Mouse (Mus musculus) MEL (cell line): ENCODE results near the gene Zfp689.

Experiments used
- POLR2A ChIP-seq, 2 experiments: IDR thresholded peaks; 2 replicates each; pipeline ENCODE4 v1.6.1; 2011 to 2012; ENCODE audit warnings: low read length in 2 of 2, mild to moderate bottlenecking in 2 of 2, control low read depth in 1 of 2, improper control_type of control experiment in 1 of 2, low read depth in 1 of 2, moderate library complexity in 1 of 2; ENCODE audit not compliant: control insufficient read depth in 1 of 2, insufficient read depth in 1 of 2, poor library complexity in 1 of 2
- USF1 ChIP-seq: IDR thresholded peaks from 2 replicates; pipeline ENCODE4 v1.6.1; 2014; ENCODE audit warnings: low read depth, mild to moderate bottlenecking, inconsistent platforms, low read length, improper control_type of control experiment, moderate library complexity

DNA sequence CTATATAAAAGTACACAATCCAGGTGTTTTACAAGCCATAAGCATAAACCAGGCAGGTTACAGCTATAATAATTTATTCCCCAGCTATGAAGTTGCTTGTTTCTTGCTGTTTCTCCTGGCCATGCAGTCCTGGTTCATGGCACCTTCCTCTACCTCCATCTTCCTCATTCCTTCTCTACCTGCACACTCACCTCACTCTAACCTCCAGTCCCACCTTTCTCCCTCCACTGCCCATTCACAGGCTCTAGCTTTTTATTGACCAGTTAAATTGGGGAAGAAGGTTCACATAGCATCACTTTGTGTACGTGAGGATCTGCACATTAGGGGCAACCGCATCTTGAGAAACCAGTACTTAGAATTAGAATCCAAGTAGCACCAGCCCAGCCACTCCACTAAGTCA is 4.1 kb upstream of the Zfp689 start:
- no peak for TF ChIP-seq USF1
- TF ChIP-seq POLR2A (IDR thresholded peaks at IDR 0.05; ENCODE audit: control insufficient read depth in 1 of 2, insufficient read depth in 1 of 2, low read depth in 1 of 2, low read length in 2 of 2, poor library complexity in 1 of 2) = no peak
